Mouse (Mus musculus) kidney, adult 18-20 months (tissue): Measurements from ENCODE around the gene Poldip3.

Source experiments
- DNase-seq: peaks from one replicate; pipeline ENCODE4 v3.0.0; 2021

The Poldip3 gene

DNA sequence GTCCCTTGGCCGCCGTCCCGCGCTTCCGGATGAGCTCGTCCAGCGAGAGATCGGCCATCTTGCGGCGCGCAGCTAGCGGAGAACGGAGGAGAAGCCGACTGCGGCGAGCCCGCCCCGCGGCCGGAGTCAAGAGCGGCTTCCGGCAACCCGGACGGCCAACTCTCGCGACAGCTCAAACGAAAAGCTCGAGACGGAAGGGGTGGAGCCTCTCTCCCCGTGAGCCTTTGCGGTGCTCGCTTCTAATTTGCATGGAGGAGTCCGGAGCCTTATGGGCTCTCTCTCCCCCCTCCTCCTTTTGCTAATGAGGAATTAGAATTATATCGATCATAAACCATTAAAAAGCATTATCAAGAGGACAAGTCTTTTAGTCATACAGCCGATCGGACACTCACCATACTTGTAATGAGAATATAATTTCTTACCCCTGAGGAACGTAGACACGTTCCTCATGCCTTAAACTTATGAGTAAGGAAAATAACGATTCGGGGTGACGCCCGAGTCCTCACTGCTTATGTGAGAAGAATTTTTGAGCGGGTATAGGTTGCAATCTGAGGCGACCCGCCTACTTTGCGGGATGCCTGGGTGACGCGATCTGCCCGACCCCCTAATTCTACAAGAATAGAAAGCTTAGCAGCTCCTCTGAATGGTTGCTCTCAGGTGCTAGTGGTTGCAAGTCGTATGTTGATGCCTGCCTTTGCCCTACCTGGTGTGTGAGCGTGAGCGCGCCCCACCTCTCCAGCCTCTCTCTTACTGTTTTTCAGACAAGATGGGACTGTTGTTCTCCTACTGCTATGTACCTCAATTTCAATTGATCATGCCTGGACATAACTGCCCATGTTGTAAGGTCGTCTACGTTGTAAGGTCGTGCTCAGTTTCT, at the start of gene Poldip3:
Gene Poldip3, minus strand, starts transcription at position 189 of the 877 bp plus-strand sequence.
- DNase-seq = peak; percentile 99

DNA sequence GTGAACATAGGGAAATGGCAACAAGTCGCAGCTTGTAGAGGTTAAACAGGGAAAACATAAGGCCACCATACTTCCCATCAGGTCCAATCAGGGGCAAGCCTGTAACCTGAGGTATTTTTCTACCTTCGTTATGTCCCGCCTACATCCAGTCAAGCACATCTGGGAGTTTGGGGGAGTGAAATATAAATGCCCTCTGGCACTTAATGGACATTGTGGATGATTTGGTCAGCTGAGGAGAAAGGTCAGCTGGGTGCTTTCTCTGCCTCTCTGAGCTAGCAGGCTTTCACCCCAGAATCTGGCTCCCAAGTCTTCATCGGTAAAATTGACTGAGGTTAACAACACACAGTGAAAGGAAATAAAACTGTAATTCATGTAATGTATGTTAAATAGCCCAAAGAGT, 44.2 kb upstream of the Poldip3 start:
- no peak for DNase-seq

DNA sequence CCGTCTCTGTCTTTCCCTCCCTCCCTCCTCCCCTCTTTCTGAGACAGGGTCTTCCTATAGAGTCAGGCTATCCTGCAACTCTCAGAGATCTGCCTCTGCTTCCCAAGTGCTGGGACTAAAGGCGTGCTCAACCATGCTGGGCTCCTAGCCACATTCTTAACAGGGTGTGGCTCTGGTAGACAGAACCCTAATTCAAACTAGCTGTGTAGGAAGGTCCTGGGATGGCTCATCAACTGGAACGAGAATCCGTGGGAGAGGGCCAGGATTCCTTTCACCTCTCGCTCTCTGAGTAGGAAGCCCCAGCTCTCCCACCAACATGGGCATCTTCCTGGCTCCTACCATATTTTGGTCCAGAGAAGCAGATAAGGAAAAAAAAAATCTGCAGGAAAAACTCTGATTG, 33.2 kb upstream of the Poldip3 start:
- DNase-seq = no peak

DNA sequence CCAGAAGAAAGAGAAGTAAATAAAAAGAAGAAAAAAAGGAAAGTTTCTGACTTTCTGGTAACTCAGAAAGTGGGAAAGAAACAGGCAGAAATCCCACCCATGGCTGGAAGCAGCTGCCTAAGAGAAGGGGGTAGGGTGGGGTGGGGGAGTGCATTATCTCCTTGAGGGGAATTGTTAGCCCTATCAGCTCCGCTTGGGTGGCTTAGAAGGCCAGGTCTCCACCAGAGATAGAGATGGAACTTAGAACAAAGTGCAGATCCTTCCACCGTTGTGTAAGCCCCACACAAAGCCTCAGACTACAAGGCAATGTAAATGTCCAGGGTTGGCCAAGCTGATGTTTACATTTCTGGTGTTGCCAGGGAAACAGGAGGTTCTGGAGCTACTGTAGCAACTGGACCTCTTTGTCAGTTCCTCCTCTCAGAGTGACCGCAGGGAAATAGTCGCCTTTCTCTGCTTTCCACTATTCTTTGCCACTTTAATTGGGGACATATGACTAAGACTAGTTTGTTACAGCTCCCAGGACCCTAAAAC, 32.7 kb upstream of the Poldip3 start:
- no peak for DNase-seq

DNA sequence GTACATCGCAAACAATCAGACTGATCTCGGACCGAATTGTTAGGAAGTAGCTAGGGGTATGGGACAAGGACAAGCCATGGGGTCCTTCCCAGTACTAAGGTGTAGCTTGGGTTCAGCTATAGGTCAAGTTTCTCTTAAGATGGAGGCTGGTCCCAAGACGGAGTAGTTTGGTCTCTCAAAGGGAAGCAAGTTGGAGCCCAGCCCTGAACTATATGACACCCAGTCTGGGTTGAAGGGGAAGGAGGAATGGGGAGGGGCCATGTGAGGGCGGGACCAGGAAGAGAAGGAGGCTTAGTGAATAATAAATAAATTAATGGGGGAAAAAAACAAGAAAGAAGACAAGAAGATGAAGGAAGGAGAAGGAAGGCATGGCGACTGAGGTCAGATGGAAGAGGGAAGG, 30.8 kb upstream of the Poldip3 start:
- no peak for DNase-seq

DNA sequence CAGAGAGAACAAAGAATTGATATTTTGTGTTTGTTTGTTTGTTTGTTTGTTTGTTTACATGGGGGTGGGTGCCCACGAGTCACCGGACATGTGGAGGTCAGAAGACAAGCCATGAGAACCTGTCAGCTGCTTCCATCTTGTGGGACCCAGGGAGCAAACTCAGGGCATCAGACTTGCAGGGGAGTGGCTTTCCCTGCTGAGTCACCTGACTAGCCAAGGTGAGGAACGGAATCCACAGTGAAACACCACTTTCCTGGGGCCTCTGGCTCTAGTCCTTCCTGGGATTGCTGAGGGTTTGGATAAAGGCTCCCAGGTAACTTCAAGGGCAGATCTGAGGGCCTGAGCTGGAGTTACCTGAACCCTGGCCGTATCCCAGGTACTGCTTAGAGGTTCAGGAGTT, 27.5 kb upstream of the Poldip3 start:
- no peak for DNase-seq

DNA sequence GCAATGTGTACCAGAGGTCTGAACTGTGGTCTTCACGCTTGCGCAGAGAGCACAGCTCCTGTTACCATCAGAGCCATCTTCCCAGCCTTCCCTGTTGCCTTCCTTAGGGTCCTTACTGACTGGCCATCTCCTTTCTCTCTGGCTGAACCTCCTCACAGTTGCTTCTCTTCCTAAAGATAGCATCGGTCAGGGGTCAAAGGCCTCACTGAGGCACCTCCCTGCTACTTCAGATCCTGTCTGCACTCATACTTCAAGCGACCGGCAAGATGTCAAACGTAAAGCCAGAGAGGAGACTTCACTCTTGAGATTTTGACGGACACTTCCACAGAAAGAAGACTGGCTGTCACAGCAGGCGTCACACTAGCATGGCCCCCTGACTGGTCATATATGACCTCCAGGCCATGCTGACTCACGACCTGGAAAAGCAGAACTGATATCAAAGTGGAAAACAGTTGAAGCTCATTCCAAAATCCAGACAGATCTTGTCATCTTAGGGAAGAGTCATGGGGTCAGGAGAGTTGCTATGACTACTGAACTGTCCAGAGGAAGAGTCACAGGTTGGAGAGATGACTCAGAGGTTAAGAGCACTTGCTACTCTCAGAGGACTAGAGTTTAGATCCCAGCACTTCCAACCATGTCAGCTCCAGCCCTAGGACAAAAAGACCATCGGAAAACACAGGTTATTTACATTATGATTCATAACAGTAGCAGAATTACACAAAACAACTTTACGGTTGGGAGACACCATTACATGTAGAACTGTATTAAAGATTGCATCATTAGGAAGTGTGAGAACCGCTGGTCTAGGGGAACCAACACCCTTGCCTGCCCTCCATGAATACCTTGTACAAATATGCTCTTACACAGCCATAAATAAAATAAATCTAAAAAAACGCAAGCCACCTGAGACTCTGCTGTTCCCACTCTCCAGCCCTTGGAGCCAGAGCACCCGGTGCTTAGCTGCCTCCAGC, 25.0 kb upstream of the Poldip3 start:
- DNase-seq = no peak

DNA sequence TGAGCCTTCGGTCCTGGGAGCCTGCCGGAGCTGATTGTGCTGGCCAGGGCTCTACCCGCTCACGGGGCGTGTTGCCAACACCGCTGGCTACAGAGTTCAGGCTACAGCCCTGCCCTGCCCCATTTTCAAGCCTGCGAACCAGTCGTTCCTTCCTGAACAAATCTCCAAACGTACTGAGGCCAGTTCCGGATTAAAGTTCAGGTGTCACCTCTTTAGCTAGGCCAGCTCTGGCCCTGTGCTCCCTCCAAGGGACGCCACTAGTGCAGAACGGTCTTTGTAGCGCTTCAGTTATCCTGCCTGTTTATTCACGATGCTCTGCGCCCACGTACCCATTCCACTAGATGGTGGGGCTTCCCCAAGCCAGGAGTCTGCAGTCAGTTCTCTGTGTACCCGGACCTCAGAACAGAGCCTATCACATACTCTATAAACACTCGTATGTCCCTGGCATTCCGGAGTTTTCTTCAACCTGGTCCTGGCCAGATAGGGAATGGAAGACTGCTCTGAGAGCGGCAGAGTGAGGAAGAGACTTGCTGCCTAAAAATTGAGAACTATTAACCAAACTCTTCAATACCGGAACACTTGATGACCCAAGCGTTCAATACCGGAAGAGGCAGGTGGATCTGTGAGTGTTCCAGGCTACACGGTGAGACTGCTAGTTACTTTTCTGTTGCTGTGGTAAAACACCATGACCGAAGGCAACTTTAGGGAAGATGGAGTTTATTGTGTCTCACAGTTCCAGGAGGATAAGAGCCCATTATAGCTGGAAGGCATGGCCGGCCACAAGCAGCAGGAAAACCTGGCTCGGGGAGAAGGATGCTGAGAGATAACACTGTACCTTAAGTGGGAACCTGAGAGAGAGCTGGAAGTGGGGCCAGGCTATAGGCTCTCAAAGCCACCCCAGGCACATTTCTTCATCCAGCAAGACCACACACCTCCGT, 23.6 kb upstream of the Poldip3 start, which contains the start of gene Cyb5r3:
Gene Cyb5r3, minus strand, starts transcription at position 101 of the 938 bp plus-strand sequence.
- DNase-seq = no peak

DNA sequence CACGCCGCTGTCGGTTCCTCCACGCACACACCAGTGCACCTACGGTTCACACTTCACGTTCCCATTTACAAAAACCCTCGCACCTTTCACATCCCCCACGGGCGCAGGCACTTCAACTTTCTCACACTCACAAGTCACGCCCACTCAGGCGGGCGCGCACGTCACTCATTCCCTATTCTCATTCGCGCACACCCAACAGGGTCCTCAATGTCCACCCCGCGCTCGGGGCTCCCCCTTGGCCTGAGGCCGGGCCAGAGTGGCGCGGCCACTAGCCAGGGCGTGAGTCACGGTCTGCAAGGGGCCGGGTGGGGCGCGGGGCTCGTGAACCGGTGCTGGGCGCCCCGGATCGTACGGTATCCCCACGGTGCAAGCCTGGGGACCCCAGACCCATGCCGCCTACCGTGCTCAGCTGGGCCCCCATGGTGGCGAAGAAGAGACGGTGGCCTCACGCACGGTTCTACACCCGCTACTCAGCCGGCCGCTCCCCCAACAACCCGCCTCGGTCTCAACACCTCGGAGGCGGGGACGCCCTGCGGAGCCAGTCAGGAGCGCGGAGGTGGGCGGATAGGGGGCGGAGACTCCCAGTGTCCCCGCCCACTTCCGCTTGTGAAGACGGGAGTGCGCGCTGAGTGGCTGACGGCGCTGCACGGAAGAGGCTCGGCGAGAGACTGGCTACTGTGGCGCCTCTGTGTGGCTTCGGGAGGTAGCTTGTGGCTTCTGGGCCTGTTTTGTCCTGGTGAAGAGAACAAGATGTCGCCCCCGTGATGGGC, 22.7 kb upstream of the Poldip3 start:
- peak; percentile 98 for DNase-seq

DNA sequence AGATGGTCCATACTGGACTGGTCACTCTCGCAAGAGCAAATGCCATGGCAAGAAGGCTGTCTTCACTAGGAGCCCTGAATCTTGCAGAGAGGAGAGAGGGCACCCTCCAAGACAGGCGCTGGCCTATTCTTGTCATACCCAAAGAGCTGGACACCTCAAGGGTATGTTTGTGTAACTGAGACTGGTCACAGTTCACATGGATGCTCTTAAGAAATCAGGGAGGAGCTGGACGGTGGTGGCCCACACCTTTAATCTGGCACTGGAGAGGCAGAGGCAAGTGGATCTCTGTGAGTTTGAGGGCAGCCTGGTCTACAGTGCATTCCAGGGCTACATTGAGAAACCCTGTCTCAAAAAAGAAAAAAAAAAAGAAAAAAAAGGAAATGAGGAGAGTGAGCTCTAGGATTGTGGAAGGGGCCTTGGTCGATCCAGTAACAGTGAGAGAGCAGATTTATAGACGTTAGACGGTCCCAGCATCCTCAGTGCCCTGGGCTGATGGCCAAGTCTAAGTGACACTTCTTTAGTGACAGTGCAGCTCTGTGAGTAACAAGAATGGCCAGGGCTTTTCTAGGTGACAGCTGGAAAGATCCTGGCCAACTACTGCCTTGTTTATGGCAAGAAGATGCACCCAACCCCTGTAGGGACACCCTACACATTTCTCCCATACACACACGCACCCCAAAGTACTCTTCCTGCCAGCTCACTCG, 21.9 kb upstream of the Poldip3 start:
- no peak for DNase-seq

DNA sequence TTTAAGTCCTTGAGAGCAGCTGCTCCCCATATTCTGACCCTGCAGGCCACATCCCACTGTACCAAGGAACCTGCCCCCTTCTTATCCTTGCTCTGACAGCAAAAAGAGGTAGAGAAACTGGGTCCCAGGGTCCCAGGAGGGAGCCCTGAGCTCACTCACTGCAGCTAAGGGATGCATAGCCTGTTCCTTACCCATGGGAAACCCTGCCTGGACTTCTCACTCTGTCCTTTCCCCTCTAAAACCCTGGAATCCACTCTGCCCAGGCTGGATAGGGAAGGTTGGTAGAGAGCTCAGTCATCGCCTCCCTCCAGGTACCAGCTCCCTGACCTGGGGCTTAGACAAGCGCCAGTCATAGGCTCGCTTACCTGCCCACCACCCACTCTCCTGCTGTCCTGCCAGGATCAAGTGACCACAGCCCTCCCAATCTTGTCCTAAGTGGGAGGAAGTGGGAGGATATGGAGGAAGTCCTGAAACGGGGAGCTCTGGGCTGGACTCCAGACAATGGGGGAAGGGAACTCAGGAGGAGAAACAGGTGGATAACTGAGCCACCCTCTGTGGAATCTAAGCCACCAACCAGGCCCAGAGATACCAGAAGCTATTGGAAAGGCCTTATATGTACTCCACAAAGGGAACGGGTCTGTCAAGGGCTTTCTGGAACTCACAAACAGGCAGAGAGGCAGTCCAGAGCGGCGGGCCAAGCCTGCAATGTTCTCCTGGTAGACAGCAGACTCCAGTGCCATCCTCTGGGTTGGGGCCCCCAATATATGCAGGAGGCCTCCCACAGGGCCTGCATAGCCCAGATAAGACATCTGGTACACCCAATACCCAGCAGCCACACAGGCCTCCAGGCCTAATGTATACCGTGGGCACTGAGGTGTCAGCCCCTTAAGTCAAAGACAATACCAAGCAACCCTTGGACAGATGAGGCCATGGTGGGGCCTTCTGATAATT, 20.9 kb upstream of the Poldip3 start:
- DNase-seq = peak; percentile 43

DNA sequence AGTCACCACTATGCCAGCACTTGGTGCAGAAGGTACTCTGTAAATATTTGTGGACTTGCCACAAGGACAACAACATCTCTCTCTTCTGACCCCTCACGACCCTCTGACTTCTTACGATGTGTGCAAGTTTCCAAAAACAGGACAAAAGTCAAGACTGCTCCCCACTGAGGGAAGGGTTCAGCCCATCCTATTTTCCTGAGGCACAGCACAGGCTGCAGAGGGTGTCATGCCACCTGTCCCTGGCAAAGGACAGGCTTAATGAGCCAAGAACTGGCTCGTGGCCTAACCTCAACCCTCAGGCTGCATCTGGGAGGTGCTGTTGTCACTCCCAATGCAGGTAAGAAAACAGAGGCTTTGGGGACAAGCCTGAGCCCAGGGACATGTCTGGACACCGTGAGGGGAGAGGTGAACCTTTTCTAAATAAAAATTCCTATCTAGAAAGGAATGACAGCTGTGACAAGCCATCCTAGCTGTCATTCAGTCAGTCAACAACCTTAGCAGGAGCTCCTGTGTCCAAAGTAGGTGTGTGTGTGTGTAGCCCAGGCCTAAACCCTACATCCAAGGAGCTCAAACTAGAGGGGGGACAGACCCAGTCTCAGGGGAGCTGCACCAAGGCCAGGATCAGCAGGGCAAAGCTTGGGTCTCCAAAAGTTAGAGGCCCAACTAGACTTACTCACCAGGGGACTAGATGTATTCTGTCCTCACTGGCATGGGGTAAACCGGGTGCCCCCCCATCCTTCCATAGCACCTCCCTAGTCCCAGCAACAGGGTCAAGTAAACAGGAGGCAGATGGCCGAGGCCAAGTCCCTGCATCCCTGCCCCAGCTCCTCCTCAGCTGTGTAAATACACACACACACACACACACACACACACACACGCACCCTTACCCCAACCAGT, 19.9 kb upstream of the Poldip3 start:
- DNase-seq = peak; percentile 51

DNA sequence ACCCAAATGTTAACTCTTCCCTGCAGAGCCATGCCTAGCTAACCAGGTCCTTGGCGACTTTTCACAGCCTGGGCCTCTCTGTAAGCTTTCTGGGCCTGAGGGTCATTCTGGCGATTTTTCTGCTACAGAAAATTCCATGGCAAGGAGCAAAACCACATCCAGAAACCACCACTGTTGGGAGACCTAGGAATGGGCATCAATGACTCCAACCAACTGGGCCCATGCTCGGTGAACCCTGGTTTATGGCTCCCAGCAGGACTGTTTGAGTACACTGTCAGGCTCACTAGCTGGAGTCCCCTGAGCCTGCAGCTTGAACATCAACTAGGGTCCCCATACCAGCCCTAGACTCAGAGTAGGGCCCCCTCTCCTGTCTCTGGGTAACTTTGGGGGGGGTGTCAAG, 19.1 kb upstream of the Poldip3 start:
- no peak for DNase-seq

DNA sequence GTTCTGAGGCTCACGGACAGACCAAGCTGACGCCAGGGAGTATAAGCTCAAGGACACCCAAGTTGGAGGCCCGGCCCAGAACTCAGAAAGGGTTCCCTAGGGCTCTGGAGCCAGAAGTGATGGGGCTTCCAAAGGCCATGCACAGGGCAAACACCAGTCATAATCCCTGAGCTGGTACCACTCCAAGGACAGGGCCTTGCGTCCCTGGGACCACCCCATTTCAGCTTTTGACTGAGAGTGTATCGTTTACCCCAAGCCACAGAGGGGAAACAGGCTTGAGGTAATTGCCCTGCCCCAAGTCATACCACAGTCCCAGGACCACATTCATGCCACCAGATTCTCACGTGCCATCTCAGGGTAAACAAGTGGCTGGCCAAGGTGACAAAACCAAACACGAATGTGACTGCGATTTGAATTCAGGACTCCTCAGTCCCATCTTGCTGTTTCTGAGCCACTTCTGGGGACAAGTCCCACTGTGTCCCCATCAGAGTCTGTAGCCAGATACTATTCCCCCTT, 18.4 kb upstream of the Poldip3 start:
- no peak for DNase-seq

DNA sequence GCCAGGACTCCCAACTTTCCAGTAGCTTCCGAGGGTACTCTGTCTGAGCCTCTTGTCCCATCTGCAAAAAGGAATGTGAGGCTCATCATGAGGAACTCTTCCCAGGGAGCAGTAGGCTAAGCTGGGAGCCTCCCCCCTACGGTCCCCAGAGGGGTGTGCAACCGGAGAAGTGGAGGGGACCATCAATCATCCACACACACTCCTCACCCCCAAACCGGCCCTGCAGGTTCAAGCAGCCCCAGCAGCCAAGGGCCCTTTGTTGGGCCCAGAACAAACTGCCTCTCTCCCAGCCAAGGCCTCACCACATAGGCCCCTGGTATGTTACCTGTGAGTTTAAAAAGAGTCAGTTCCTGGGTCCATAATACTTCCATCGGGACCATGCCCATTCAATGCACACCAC, 17.9 kb upstream of the Poldip3 start:
- no peak for DNase-seq

DNA sequence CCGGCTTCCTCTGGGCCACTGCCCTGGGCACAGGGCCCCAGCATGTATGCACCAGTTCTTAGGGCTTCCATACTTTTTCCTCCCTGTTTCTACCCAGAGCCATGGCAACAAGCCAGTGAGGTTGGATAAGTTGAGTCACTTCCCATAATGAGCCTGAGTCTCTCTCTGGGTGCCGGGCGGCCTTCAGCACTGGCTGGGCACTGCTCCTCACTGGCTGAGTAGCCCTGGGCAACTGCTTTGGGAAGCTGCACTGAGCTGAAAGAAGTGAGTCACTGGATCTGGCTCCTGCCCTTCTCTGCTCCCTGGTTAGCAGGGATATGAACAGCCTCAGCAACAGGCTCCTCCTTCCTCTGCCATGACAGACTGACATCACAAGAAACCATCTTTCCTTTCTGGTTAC, 17.5 kb upstream of the Poldip3 start:
- no peak for DNase-seq

DNA sequence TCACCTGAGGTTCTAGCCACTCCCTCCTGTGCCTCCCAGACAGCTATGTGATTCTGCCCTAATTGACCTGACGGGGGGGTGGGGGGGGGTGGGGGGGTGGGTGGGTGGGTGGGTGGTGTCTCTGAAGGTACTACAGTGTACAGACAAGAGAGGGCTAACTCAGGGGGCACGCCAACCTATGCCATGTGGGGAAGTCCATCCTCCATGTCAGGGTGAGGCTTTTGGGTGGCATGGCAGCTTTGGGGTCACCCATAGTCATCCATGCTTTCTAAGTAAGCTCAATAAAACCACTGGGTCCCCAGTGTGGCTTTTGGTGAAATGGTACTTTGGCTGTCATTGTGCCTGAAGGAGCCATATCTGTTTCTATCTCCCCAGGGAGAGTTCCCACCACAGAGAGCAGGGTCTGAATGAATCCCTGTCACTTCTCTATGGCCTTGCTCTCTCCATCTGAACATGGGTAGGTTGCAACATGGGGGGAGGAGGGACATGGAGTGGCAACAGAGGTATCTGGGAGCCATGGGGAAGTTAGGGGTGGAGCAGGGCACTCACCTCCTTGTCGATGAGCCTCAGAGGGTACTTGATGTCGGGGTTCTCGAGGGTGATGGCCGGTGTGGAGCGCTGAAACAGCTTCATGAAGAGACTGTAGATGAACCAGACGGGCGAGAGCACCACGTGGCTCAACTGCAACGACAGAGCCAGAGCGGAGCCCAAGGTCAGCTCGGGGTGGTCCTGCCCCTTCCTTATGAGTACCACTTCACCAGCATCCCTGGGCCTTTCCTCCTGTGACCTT, 16.5 kb upstream of the Poldip3 start:
- no peak for DNase-seq
